Mouse (Mus musculus) intestine, postnatal 0 days (tissue): ENCODE data around the gene Smarcal1. TPM values are rescaled to one million over a fixed set of nuclear protein-coding genes. Genes with fewer than 3 reads are reported as not detected.

Experiments
- ATAC-seq: fragments of 200-750 bp; cut with Nextera tagmentation; 2 replicates; pipeline ENCODE4 v1.8.0; 2017; ENCODE audit warnings: mild to moderate bottlenecking, moderate TSS enrichment, moderate library complexity
- H3K27ac ChIP-seq: fragments of 300-500 bp; sonication (generic); 2 replicates; pipeline ENCODE4 v1.5.1; 2014; ENCODE audit warnings: mild to moderate bottlenecking, low read depth, low read length, moderate library complexity
- H3K27me3 ChIP-seq: fragments of 300-500 bp; sonication (generic); replicated peaks from 2 replicates; pipeline ENCODE4 v1.6.1; 2014; ENCODE audit warnings: low read length, mixed read lengths; ENCODE audit not compliant: control insufficient read depth, insufficient read depth
- H3K36me3 ChIP-seq: fragments of 300-500 bp; sonication (generic); 2 replicates; pipeline ENCODE4 v1.6.1; 2014; ENCODE audit warnings: mild to moderate bottlenecking, moderate library complexity; ENCODE audit not compliant: control insufficient read depth, insufficient read depth
- H3K4me1 ChIP-seq: fragments of 300-500 bp; sonication (generic); replicated peaks from 2 replicates; pipeline ENCODE4 v1.6.1; 2014; ENCODE audit warnings: antibody characterized with exemption, low read length, mixed read lengths; ENCODE audit not compliant: control insufficient read depth, insufficient read depth
- H3K4me2 ChIP-seq: fragments of 300-500 bp; sonication (generic); replicated peaks from 2 replicates; pipeline ENCODE4 v1.6.1; 2014; ENCODE audit warnings: low read depth, mild to moderate bottlenecking, moderate library complexity
- H3K4me3 ChIP-seq: fragments of 300-500 bp; sonication (generic); 2 replicates; pipeline ENCODE4 v1.5.1; 2014; ENCODE audit warnings: low read depth, low read length
- H3K9ac ChIP-seq: fragments of 300-500 bp; sonication (generic); 2 replicates; pipeline ENCODE4 v1.6.1; 2014; ENCODE audit warnings: mild to moderate bottlenecking, low read depth, low read length
- H3K9me3 ChIP-seq: fragments of 300-500 bp; sonication (generic); 2 replicates; pipeline ENCODE4 v1.6.1; 2016; ENCODE audit warnings: mixed run types; ENCODE audit not compliant: control insufficient read depth
- CTCF ChIP-seq: sonication (generic); IDR thresholded peaks from 2 replicates; pipeline ENCODE4 v1.5.1; 2016; ENCODE audit warnings: low read depth, mild to moderate bottlenecking, control low read depth, antibody characterized with exemption, moderate library complexity
- WGBS: fragments of 180-500 bp; shearing (Covaris S2); extraction: QIAGEN DNeasy Blood & Tissue Kit; methylation state at CpG from one replicate; pipeline ENCODE4 v1.1.7; 2014; 5-methylcytosine and 5-hydroxymethylcytosine counted together
- polyA plus RNA-seq: library from polyadenylated mRNA; unstranded; fragments of >200 nt; fragmentation: Nextera tagmentation; extraction: Ambion mirVana; gene quantifications from 2 replicates; pipeline ENCODE4 v1.2.1, GENCODE M21; 2015

The Smarcal1 gene
- 4.6 and 5.4 TPM in 2 replicates for polyA plus RNA-seq

DNA sequence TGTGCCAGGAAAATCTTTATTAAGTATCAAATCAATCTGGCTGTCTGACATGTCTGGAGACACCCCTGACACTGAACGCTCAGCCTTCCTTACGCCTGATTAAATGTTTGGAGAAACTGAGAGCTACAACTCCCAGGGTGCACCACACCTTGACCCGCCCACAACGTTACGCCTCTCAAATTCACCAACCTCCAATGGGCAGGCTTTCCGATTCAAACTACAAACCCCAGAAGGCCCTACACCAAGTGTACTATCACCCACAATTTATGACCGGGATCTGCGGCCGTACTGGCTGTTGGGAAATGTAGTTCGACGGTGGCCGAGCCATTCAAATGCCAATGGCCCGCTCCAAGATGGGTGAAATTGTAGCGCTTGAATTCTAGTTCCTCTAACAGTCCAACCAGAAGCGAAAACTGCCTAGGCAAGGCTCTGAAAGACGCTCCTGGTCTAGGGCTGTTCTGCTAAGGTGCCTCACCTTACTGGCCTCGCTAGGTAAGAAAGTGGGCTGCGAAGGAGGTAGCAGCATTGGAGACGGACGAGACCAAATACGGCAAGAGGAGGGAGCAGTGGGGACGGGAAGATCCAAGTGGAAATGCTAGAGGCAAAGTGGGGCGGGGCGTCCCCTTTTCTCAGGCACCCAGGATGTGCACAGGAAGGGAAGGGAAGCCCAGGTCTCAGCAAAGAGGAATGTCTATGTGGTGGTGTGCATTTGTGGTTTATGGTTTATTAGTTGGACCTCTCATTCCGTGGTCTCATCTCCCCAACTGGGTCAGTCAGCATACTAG, at the start of gene Smarcal1:
Smarcal1 (plus strand) TSS at position 305 of the 785 bp plus-strand sequence.
- Histone ChIP-seq H3K9me3 (no peaks in the 10 kb centered on the region), H3K36me3 (peaks cover 21% of the 10 kb centered on the region), H3K4me3 (peak within 1 kb of the TSS; percentile 68), H3K4me2 (peak within 1 kb of the TSS; percentile 69), H3K27ac (peak within 1 kb of the TSS; percentile 30; the same call in 1 of the 2 replicates), H3K9ac (peak within 1 kb of the TSS; percentile 35), H3K27me3 (no peaks in the 10 kb centered on the region; the same call in 1 of the 2 replicates), H3K4me1 (no peaks in the 10 kb centered on the region)
- TF ChIP-seq CTCF = no peak
- 0% methylated on average over 25 of the region's 25 CpGs for WGBS
- peak; percentile 100 for ATAC-seq

DNA sequence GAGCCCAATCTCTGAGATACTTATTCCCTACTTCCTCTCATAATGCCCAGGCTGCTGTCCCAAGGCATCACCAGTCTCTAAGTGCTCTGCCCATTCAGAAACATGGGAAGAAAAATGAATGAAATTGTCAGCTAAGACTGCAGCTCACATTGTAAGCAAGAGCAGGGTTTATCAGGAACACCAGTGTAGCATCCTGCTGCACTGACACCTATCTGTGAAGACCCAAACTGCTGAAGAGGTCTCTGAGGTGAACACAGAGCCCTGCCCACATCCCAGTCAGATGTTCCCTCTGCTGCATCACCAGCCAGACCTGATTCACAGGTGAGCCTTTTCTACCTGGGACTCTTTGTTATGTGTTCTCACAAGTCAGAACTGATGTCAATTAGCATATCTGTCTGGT, 49.6 kb upstream of the Smarcal1 start:
- Histone ChIP-seq H3K4me3 (no peak overlapping the region), H3K27me3 (peaks cover 26% of the 10 kb centered on the region), H3K36me3 (no peaks in the 10 kb centered on the region), H3K4me1 (no peaks in the 10 kb centered on the region), H3K27ac (no peak overlapping the region), H3K9ac (no peak overlapping the region), H3K9me3 (no peaks in the 10 kb centered on the region), H3K4me2 (no peak overlapping the region)
- no peak for ATAC-seq
- TF ChIP-seq CTCF = 0 out of 2 replicates have a peak, but pooled peaks have one; percentile 8

GRCm38 (mm10) chr1:72535725-72536571, 47.1 kb upstream of the Smarcal1 start:
- Histone ChIP-seq H3K4me1 (no peaks in the 10 kb centered on the region), H3K4me3 (peak overlapping the region; percentile 33), H3K36me3 (no peaks in the 10 kb centered on the region), H3K27me3 (peaks cover 26% of the 10 kb centered on the region), H3K9me3 (no peaks in the 10 kb centered on the region), H3K4me2 (peak overlapping the region; percentile 55; the same call in 1 of the 2 replicates), H3K9ac (no peak overlapping the region), H3K27ac (no peak overlapping the region)
- no peak for TF ChIP-seq CTCF
- ATAC-seq = no peak
- WGBS = 3% methylated on average over 34 of the region's 36 CpGs

DNA sequence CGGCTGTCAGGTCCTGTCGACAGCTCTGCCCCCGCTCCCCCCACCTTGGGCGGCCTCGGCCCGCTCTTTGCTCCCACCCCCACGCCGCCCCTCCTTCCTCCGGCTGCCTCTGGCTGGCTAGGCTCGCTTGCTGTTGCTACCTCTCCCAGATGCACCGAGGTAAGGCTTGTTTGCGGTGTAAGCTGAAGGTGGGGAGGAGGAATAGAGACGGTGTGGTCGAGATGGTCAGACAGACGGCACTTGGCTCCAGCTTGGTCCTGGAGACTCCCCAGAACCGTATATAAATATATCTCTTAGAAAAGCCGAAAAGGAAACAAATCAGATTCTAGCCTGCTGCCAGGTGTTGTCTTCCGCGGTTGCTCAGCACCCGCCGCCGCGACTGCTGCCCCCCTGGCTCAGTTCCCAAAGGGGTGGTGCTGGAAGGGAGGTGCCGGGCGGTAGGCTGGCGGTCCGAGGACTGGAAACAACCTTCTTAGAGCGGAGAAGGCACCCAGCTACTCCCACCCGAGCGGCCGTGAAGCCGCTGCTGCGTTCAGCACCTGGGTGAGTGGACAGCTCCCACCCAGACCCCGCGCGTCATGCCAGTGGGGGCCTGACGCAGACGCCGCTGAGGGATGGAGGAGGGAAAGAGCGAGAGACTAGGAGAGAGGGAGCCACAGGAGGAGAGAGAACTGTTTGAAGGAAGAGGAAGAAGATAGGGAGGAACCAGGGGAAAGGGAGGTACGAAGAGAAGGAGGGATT, 46.3 kb upstream of the Smarcal1 start, which contains the start of gene March4:
March4 (minus strand) TSS at position 320 of the 741 bp plus-strand sequence.
- Histone ChIP-seq H3K4me3 (peak within 1 kb of the TSS; percentile 33), H3K4me2 (peak within 1 kb of the TSS; percentile 55), H3K36me3 (no peaks in the 10 kb centered on the region), H3K27me3 (peaks cover 26% of the 10 kb centered on the region), H3K4me1 (no peaks in the 10 kb centered on the region), H3K9me3 (no peaks in the 10 kb centered on the region), H3K27ac (no peak within 1 kb of the TSS), H3K9ac (no peak within 1 kb of the TSS)
- peak; percentile 22; the same call in 1 of the 2 replicates for ATAC-seq
- under 1% methylated on average over 40 of the region's 41 CpGs for WGBS
- TF ChIP-seq CTCF = no peak

DNA sequence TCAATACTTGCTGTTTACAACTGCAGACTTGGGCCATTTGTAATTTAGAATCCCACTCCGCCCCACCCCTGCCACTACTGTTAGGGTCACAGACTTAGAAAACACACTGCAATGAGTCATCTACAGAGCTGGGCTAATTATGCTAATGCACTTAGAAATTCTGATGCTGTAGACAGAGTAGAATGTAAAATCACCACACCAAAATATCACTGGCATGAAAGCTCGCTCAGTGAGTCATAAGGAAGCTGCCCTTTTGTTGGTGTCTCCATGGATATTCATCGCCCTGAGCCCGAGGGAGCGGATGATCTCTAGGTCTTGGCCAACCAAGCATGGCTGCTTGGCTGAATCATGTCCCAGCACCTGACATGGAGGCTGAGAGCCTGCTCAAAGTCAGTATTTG, 44.8 kb upstream of the Smarcal1 start:
- TF ChIP-seq CTCF = no peak

More for the DNA sequence above, 44.8 kb upstream of the Smarcal1 start:
- Histone ChIP-seq H3K36me3 (no peaks in the 10 kb centered on the region), H3K4me1 (no peaks in the 10 kb centered on the region), H3K9me3 (no peaks in the 10 kb centered on the region), H3K4me2 (no peak overlapping the region), H3K27me3 (peaks cover 26% of the 10 kb centered on the region), H3K9ac (no peak overlapping the region), H3K4me3 (no peak overlapping the region), H3K27ac (no peak overlapping the region)
- ATAC-seq = no peak
- 82% methylated on average over 5 of the region's 5 CpGs for WGBS
